Mouse (Mus musculus): ENCODE measurements at regions not wholly inside any gene's neighbourhood (a gene's known extent, or its start where the extent isn't known, plus 50 kb on each side); places are given as distances from the start of the nearest gene placed in this dataset.

- no peak for DNase-seq (ENCODE audit: low spot score)
Observed at GRCm38 (mm10) chr16:78631797-78632196, 55.3 kb upstream of the D16Ertd472e start.

DNA sequence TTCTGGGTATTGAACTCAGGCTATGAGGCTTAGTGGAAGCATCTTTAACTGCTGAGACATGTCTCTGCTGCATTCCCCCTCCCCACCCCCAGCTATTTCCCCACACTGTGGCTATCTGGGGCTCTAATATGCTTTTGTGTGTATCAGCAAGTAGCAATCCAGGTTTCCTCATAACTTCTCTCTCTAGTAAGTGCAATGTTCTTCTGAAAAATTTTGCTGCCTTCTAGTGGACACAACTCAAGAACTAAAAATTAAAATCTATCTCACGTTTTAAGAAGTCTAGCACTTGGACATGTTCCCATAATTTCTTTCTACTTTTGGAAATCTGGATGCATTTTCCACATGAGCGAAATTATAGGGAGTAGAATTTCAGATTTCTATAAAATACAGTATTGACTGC is 50.3 kb upstream of the D16Ertd472e start:
- DNase-seq (ENCODE audit: low spot score) = no peak
